Mouse (Mus musculus): Measurements from ENCODE around the gene Nectin2.
A peak's percentile ranks its signal among the peaks of the same experiment; 100 is the strongest.
"Not testable (repeated sequence)": the region's sequence is repeated elsewhere in the genome, so short reads cannot be mapped to it uniquely, and the experiment has no call there.

Gene Nectin2

DNA sequence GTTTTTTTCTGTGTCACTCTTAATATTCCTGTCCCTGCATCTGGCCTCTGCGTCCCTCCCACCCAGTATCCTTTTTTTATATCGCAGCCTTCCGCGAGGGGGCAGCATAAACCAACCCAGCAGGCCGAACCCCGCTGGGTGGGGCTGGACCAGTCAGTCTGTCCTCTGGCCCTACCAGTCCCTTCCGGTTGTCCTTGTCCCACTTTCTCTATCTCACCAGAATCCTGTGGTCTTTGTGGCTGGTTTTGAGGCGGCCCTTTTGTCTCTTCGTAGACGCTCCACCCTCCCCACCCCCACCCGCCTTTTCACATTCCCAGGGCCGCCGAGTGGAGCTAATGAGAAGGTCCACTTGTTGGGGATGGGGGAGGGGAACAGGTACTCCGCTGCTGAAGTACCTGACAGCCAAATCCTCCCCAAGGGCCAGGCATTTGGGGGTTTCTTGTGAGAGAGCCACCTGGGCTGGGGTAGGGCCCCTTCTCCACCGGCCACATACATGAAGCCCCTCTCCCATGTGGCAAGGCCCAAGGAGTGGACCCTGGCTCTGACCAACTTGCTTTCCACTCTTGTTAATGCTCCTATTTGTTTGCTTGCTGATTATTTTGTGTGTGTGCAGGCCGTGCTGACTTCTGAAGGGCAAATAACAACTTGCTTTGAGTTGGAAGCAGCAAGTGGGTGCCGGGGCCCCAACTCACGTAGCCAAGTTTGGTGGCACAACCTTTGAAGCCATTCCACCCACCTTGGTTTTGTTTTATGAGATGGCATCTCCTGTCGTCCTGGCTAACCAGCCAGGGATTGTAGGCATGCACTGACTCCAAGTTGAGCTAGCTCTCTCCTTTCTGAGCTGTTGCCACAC, at the start of gene Nectin2:
Gene Nectin2, minus strand, starts transcription at position 267 of the 853 bp plus-strand sequence.
- peak; percentile 91 to 94 for DNase-seq

DNA sequence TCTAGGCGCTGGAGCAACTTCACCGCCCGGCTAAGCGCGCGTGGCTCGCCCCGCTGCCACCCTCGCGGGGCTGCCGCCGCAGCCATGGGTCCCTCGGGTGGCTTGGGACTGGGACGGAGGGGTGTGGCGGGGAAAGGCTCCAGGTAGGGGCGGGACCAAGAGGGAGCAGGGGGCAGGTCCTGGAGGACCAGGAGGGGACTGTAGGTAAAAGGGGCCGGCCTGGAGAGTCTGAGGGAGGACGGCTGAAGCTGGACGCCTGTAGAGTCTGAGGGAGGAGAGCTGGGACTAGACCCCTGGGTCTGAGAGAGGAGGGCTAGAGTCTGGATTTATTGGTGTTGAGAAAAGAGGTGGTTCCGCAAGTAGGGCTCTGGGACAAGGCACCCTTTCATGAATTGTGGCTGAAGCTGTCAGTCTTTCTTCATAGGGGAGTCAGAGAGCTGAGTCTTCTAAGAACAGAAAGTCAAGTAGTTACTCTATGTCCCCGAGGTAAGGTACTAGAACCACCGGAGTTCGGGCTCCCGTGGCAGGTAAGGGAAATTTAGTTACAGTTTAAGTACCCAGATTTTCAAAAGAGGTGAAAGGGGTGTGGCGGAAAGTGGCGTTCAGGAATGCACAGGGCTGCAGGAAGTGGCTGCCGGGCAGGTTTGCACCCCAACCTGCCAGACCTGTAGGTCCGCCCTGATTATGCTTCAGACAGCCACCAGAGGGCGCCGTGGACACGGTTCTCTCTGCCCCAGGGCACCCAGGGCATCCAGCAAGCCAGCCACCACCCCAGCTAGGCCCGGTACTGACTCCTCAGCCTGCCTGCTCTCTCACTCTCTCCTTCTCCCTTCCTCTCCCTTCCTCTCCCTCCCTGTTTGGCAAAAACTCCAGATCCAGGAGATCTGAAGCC, 46.7 kb upstream of the Nectin2 start, which contains the start of gene Cblc:
Gene Cblc, minus strand, starts transcription at position 113 of the 892 bp plus-strand sequence.
- peak; percentile 91 to 94 for DNase-seq

DNA sequence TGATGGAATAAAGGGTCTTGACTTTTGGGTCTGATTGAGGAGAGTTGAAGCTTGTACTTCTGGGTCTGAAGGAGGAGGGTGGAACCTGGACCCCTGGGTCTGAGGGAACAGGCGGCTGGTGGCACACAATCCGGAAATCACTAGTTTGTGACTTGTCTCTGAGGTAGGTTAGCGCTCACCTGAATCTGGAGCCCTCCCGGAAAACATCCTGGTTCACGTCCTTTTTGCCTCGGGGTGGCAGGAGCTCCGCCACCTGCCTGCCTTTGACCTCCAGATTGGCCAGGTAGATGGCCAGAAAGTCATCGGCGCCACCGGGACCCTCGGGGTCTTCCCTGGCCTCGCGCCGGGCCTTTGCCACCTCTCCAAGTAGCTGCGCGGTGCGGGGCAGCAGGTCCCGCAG, 46.0 kb upstream of the Nectin2 start:
- DNase-seq = peak in 1 of 2 experiments; percentile 38

DNA sequence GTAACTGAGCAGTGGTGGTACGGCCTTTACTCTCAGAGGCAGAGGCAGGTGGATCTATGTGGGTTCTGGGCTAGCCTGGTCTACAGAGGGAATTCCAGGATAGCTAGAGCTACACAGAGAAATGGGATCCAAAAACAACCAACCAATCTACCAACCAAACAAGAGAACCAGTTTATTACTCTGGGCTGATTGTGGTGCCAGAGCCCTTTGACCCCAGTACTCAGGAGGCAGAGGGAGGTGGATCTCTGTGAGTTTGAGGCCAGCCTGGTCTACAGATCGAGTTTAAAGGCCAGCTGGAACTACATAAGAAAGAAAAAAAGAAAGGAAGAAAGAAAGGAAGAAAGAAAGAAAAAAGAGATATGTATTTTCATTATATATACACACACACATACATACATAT, 45.0 kb upstream of the Nectin2 start:
- DNase-seq = no peak

DNA sequence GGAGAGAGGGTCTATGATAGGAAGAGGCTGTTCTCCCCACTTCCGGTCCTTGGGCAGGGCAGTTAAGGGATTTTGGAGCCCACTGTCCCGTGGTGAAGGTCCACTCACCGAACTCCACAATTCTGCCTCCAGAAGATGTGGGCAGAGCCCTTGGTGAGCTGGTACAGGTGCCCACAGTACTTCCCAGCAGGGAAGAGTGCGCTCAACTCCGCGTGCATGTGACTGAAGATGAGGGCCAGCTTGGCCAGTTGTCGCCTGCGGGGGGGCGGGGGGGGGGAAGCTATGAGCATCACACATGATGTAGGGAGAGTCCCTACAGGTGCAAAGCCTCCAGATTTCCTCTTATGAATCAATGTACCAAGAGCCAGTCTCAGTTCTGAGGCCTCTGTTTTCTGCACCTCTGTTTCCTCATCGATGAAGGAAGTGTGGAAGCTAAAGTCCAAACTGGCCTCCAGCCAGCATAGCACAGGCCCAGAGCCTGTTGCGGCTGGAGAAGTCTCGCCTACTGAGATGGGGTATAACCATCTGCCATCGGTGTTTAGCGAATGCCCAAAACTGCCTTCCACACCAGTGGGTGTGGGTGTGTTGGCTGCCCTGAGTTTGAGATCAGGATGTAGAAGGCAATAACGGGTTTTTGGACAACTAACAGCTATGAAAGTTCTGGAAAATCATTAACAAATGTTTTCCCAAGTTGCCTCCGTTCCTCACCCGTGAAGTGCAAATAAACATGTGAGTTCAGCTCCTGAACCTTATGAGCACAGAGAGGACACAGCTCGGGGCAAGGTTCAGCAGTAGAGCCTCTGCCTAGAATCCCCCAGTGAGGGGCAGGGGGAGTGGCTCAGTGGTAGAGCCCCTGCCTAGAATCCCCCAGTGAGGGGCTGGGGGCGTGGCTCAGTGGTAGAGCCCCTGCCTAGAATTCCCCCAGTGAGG, 42.7 kb upstream of the Nectin2 start:
- DNase-seq = peak; percentile 67 to 73

DNA sequence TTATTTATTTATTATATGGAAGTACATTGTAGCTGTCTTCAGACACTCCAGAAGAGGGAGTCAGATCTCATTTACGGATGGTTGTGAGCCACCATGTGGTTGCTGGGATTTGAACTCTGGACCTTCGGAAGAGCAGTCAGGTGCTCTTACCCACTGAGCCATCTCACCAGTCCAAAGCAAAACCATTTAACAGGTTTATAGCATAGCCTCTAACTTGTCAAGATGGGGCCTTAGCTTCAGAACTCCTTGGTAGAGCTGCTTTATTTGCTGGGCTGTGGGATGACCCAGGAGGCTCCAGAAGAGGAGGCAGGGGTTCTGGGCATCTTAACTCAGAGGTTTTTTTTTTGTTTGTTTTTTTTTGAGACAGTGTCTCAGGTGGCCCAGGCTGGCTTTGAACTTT, 41.2 kb upstream of the Nectin2 start:
- DNase-seq = not testable (repeated sequence)

DNA sequence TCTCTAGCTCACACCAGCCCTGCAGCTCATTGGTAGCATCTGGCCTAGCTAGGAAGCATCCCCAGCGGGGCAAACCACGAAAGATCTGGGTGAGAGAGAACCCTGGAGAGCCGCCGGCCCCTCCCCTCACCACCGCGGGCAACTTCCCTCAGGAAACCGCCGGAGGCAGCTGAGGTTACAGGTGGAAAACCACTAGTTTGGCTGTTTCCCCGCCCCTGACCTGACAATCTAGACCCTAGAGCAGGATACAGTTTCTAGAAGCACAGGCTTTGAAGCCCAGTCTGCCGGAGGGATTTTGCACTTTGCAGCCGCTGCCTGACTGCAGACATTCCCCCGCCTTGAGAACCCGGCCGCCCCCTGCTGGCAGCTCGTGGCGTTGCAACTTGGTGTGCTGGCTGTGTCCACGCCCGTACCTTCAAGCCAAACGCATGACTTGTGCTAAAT, 39.6 kb upstream of the Nectin2 start:
- peak; percentile 88 to 98 for DNase-seq

DNA sequence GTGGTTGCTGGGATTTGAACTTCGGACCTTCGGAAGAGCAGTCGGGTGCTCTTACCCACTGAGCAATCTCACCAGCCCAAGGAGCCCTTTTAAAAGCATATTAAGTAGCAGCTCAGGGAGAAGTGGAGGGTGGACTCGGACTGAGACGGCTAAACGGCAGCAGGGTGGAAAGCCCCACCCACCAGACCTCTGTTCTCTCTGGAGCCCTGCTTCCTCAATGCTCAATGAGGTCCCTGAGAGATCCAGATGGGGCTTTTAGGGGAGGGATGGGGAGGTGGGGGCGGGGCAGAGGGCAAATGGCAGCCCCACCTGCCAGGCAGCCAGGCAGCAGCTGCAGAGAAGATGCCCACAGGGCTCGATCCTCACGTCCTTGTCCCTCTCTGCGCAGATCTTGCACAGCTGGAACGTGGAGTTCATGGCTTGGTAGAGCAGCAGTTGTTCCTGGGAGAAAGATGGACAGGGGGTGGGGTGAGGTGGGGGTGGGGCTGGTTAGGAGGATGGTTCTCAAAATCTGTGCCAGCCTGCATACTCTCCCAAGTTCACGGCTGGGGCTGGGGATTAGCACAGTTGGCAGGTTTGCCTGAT, 35.7 kb upstream of the Nectin2 start:
- no peak for DNase-seq

DNA sequence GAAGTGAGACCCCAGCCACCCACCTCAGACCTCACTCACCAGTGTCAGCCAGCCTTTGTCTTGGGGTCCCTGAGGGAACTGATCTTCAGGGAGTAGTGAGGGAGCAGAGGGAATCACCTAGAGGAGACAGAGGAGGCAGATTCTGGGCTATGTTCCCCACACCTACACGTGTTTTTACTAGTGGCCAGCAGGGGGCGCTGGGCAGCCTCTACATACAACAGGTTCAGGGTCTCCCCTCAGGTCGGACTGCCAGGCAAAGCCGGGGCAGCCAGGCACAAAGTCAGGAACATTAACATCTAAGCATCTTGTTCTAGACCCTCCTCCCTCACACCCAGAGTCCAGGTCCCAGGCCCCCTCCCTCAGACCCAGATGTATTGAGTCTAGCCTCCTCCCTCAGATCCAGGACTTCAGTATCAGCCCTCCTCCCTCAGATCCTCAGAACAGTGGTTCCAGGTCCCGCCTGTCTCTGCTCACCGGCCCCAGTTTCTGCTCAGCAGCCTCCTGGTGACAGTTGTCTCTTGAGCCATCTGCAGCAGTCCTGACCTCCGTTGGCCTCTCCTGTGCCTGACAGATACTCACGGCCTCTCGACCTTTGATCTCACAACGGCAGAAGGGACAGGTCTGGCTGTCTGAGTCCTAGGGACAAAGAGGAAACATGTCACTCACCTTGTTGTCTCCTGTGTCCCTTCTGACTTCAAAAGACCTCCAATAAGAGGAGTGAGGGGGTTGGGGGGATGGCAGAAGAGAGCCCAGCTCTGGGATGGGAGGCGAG, 34.7 kb upstream of the Nectin2 start:
- peak in 1 of 2 experiments; percentile 63 for DNase-seq

DNA sequence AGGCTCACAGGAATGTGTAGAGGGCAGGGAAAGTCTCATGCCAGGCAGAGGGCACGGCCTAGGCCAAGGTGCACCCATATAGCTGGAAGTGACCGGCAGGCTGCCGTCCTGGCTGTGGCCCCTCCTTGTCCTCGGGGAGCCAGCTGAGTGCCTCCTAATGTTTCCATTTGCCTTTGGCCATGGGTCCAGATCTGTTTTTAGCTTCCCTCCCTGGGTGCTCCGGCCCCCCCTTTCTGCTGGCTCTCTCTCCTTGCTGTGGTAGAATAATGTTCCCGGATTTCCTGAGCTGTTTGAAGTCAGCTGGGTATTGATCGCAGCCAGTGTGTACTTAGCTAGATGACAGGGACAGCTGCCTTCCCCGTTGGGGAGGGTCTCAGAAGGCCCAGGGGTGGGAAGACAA, 33.3 kb upstream of the Nectin2 start:
- peak; percentile 62 to 68 for DNase-seq

DNA sequence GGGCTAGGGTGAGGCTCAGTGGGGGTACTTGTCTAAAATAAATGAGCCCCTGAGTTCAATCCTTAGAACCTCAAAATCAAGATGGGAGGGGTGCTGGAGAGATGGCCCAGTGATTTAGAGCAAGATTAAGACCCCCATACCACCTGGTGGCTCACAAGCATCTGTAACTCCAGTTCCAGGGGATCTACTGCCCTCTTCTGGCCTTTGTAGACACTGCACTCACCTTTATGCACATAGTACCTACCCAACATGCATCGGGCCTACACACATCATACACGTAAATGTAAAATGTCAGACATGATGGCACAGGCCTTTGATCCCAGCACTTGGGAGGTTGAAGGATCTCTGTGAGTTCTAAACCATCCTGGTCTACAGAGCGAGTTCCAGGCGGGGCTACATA, 32.4 kb upstream of the Nectin2 start:
- peak; percentile 37 to 72 for DNase-seq

DNA sequence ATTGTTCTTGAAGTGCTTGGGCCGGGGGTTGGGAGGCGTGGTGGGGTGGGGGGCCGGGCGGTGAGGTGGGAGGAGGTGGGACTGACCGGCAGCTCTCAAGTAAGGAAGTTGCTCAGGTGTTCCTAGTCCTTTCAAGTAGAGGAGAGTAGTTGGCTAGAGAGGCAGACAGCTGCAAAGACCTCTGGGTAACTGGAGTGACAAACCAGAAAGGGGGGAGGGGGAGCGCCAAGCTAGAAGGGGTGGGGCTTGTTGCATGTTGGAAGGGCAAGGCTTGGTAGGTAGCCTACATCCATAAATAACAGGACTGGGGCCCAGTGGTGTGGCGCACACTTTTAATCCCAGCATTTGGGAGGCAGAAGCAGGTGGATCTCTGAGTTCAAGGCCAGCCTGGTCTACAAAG, 31.5 kb upstream of the Nectin2 start:
- DNase-seq = no peak

DNA sequence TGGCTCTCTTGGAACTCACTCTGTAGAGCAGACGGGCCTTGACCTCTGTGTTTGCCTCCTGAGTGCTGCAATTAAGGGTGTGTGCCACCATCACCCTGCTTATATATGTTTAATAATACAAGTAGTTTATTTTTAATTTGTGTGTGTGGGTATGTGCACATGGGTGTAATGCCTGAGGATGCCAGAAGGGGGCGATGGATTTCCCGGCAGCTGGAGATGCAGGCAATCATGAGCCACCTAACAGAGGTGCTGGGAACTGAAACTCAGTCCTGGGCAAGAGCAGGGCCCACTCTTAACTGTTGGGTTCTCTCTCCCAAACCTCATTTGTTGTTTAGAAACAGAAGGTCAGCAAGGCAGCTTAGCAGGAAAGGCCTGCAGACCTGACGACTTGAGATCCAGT, 29.6 kb upstream of the Nectin2 start:
- DNase-seq = no peak

DNA sequence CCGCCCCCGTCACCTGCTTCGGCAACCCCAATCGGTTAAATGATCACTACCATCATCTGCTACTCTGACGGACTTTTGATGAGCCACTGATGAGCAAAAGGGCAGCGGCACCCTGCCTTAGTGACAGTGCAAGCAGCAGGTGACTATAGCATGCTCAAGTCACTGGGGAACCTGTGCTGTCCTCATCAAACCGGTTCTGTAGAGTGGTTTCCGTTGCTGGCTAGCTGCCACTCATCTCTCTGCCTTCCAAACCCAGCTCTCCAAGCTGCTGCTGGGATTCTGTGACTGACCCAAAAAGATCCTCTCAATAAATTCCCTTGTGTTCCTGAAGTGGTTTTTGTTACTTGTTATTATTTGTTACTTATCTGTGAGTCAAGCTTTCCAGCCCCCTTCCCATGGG, 28.4 kb upstream of the Nectin2 start:
- peak in 1 of 2 experiments; percentile 48 for DNase-seq

DNA sequence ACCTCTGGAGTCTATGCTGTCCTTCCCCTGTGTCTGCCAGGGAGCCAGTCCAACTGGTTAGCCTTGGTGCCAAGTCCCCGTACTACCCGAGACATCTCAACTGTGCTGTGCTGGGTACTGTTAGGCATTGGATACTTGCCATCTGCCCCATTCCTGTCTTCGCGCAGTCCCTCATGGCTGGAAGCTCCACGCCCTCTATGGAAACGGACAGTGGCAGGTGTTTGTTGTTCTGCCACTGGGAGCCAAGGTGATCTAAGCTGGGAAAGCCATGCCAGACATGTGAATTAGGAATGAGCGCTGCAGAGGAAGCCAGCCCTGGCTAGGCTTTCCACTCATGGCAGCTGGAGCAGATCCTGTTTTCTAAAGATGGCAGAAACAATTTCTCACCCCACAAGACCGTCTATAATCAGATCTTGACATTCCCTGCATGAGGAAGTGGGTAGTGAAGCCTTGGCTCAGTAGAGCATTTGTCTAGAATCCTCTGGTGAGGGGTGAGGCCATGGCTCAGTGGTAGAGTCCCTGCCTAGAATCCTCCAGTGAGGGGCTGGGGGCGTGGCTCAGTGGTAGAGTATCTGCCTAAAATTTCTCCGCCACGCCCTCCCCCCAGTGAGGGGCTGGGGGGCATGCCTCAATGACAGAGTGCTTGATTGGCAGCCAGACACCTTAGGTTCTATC, 26.9 kb upstream of the Nectin2 start:
- no peak for DNase-seq

DNA sequence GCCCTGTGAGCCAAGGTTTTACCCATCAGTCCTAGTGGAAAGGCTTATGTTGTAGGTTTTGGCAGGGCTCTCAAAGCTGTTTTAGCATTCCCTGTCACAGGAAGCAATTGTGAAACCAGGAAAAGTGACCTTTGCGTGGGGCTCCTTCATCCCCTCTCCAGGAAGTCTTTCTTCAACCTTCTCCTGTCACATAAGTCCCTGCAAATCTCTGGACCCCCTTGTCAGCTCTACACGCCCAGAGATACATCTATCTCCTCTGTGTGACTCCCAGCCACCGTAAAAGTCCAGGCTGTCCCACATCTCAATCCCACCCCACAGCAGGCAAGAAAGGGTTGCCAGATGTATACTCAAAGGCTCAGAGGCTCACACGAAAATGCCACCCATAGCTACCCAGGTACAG, 21.4 kb upstream of the Nectin2 start:
- DNase-seq = no peak

DNA sequence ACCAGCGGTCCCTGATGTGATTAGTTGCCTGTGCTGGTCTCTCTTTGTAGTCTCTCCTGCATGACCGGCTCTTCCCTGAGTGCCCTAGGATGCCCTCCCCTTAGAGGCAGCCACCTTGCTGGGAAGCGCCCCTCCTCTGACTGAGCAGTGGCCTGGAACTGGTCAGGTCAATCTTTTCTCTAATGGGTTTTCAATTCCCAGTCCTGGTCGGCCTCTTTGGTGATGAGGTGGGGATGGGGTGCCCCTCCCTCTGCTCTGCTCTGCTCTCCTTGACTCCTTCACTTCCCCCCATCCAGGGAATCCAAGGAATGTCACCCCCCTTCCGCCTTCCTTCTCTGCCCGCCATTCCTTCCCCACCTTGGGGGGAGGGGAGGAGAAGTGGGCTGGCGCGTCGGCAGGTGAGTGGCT, 20.7 kb upstream of the Nectin2 start, which contains the start of gene Bcam:
Gene Bcam, minus strand, starts transcription at position 33 of the 408 bp plus-strand sequence.
- DNase-seq = peak; percentile 57 to 65

DNA sequence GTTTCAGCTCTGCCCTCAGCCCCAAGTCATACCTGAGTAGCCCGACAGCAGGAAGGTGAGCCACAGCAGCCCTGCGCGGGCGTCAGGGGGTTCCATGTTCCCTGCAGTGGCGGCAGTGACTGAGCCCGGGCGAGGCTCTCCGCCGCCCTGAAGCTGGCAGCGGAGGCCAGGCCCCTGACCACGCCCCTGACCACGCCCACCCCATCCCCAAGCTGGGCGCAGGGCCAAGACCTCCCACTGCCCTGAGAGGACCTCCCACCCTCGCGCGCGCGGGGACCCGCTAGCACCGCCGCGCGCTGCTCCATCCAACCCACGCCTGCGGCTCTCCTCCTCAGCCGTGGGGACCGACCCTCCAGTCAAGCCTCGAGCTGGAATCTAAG, 20.1 kb upstream of the Nectin2 start:
- DNase-seq = peak; percentile 89 to 97

DNA sequence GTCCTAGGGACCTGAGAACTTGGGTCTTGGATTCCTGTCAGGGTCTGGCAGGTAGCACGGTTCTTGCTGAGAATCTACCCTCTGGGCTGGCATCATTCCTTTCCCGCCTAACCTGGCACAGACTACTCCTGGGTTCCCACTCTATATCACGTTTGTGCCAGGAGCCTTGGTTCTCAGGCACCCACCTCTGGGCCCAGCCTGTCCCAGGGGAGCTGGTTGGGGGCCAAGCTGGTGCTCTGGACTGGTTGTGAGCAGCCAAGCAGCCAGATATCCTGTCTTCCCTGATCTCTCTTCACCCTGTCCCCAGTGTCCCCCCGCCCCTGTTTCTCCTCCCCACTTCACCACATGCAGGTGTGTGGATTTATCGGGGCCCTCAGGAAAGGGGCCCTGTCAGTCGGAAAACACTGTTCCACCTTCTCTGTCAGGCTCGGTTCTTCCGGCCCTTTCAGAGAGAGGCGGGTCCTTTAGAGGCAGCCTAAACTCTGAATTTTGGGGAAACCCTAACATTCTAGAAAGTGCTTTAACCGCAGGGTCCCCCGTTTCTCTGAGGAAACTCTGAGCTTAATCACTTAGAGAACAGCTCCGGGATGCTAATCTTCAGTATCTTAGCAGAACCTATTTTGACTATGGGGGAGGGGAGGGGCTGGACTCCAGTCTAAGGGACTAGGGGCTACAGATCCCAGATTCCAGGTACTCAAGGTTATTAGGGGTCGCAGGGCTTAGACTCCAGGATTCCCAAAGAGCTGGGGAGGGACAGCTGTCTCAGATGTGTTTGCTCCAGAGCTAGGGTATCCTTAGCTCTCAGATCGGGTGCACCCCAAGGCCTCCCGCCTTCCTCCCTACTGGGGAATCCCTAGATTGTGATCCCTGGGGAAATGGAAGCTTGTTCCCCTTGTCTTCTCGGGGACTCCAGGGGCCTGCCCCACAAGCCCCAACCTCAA, 19.4 kb upstream of the Nectin2 start:
- no peak for DNase-seq
